In the genomic region with DNA sequence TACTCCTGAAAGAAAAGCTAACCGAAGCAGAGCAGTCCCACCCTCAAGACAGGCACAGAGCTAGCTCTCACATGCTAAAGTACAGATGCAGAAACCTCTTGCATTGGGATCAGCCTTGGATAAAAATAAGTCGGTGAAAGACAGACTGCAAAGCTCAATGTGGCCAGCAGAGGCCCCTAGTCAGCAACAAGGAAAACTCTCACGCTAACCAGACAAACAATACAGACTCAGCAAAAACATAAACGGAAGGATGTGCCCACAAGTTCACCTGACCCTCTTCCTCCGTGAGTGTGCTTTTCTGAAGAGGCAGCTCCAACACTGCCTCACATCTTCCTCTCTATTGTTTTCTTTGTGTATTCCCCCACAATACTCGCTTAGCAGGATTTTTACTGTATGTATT, we compare ENCODE assay signal across 8 mouse cellular contexts.
DNase-seq lines count a peak whose midpoint lies in the region; ATAC-seq lines count a peak whose summit lies in the region.

No protein-coding gene starts in this region.

- H3K9ac ChIP-seq in hindbrain, embryonic 16.5 days (ENCODE audit: low read depth, low read length), result peak overlapping the region; percentile 45; the same call in 1 of the 2 replicates

- H3K9me3 ChIP-seq in hindbrain, embryonic 16.5 days (ENCODE audit: control insufficient read depth, low read length), result no peaks in the 10 kb centered on the region

- 19% methylated on average over 6 of the region's 6 CpGs for WGBS in hindbrain, embryonic 16.5 days

- no peaks in the 10 kb centered on the region for H3K36me3 ChIP-seq in hindbrain, embryonic 16.5 days (ENCODE audit: control insufficient read depth, insufficient read depth, low read length)

- peak; percentile 59 for ATAC-seq in hindbrain, embryonic 16.5 days

- H3K27ac ChIP-seq in hindbrain, embryonic 16.5 days (ENCODE audit: low read depth, low read length), result no peak overlapping the region

- H3K4me2 ChIP-seq in hindbrain, embryonic 16.5 days (ENCODE audit: low read length), result peak overlapping the region; percentile 56

- no peaks in the 10 kb centered on the region for H3K27me3 ChIP-seq in hindbrain, embryonic 16.5 days (replicated peaks; ENCODE audit: control insufficient read depth, insufficient read depth, low read length)

- H3K4me1 ChIP-seq in hindbrain, embryonic 16.5 days (ENCODE audit: control insufficient read depth, insufficient read depth, low read depth, low read length), result no peaks in the 10 kb centered on the region

- DNase-seq in ZHBTc4 (ENCODE audit: low read depth, low spot score), result peak; percentile 81
- peak; percentile 81 for DNase-seq in cerebellum, postnatal 14 days
- peak; percentile 49 to 67 for DNase-seq in frontal cortex, postnatal 14 days (ENCODE audit: low spot score in 2 of 2)
- DNase-seq in layer of hippocampus, postnatal 36 days, result peak; percentile 56 to 58
- peak; percentile 48 for DNase-seq in lung, postnatal 25 days (ENCODE audit: low spot score)
- peak; percentile 83 for DNase-seq in retina, postnatal 1 day
- DNase-seq in yolk sac, embryonic 10.5 days (ENCODE audit: low spot score), result peak; percentile 53

- peak overlapping the region; percentile 20; the same call in 1 of the 2 replicates for H3K4me3 ChIP-seq in hindbrain, embryonic 16.5 days (ENCODE audit: low read length)
